Mouse (Mus musculus): ENCODE results near the gene BC016579. TPM values are rescaled to one million over a fixed set of nuclear protein-coding genes. Genes with fewer than 3 reads are reported as not detected.

Gene BC016579
- polyA plus RNA-seq, 1 experiment: not detected

DNA sequence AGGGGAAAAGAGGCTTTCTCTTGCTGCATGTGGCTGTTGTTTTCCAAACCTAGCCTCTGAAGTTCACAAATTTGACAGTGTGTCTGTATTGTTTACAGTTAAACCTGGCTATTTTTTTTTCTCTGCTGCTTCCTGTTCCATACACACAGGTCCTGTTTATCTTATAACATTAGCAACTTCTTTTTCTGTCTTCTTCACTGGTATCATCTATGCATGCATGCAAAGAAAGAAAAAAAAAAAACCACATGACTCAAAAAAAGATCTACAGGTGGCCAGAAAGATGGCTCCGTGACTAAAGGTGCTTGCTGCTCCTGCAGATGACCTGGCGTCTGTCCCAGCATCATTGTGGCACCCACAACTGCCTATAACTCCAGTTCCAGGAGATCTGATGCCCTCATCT is 28.5 kb downstream of the BC016579 start:
- no peak overlapping the region for H3ac ChIP-seq (ENCODE audit: control insufficient read depth, insufficient read length, low read depth)
- no peaks in the 10 kb centered on the region for H3K27me3 ChIP-seq (ENCODE audit: control insufficient read depth, insufficient read depth, insufficient read length)
- H3K79me2 ChIP-seq (ENCODE audit: control insufficient read depth, insufficient read depth): no peaks in the 10 kb centered on the region
- TF ChIP-seq USF1 (IDR thresholded peaks at IDR 0.05; ENCODE audit: low read depth) (no peak), MAX (IDR thresholded peaks at IDR 0.05) (no peak), MYOD1 (IDR thresholded peaks at IDR 0.05; ENCODE audit: control insufficient read depth, insufficient read length, low read depth) (no peak), FOSL1 (IDR thresholded peaks at IDR 0.05; ENCODE audit: insufficient read depth, low read length, poor library complexity, severe bottlenecking) (no peak), CTCF (IDR thresholded peaks at IDR 0.05; ENCODE audit: control insufficient read depth, insufficient read depth, insufficient read length) (no peak), CEBPB (IDR thresholded peaks at IDR 0.05; ENCODE audit: low read depth) (no peak), MYOG (IDR thresholded peaks at IDR 0.05; ENCODE audit: control insufficient read depth, extremely low read depth, insufficient read length) (no peak)
- no peaks in the 10 kb centered on the region for H3K36me3 ChIP-seq (ENCODE audit: control insufficient read depth, insufficient read depth)
- no peaks in the 10 kb centered on the region for H3K79me3 ChIP-seq (ENCODE audit: low read depth)
- no peak overlapping the region for H3K4me3 ChIP-seq (ENCODE audit: insufficient read depth, poor library complexity, severe bottlenecking)

DNA sequence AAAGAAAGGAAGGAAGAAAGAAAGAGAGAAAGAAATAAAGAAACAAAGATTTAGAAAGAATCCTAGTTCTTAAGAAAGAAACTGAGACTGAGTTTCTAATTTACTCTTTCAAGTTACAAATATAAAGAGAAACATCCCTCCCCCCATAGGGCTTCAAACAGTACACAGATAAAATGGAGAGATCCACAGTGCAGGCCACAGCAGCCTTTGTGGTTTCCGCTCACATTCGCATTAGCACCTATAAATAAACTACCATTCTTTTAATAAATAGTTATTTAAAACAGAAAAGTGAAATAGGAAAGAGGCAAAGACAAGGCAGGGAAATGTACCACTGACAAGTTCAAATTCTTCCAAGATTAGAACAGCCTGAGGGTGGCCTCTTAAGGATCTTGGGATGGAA is 29.1 kb downstream of the BC016579 start:
- no peaks in the 10 kb centered on the region for H3K79me3 ChIP-seq (ENCODE audit: low read depth)
- H3K4me3 ChIP-seq (ENCODE audit: insufficient read depth, poor library complexity, severe bottlenecking): no peak overlapping the region
- no peaks in the 10 kb centered on the region for H3K79me2 ChIP-seq (ENCODE audit: control insufficient read depth, insufficient read depth)
- no peaks in the 10 kb centered on the region for H3K27me3 ChIP-seq (ENCODE audit: control insufficient read depth, insufficient read depth, insufficient read length)
- TF ChIP-seq USF1 (IDR thresholded peaks at IDR 0.05; ENCODE audit: low read depth): no peak
- TF ChIP-seq CEBPB (IDR thresholded peaks at IDR 0.05; ENCODE audit: low read depth): no peak
- TF ChIP-seq MAX (IDR thresholded peaks at IDR 0.05): no peak
- no peak for TF ChIP-seq FOSL1 (IDR thresholded peaks at IDR 0.05; ENCODE audit: insufficient read depth, low read length, poor library complexity, severe bottlenecking)
- no peak for TF ChIP-seq MYOG (IDR thresholded peaks at IDR 0.05; ENCODE audit: control insufficient read depth, extremely low read depth, insufficient read length)
- TF ChIP-seq MYOD1 (IDR thresholded peaks at IDR 0.05; ENCODE audit: control insufficient read depth, insufficient read length, low read depth): no peak
- no peak for TF ChIP-seq CTCF (IDR thresholded peaks at IDR 0.05; ENCODE audit: control insufficient read depth, insufficient read depth, insufficient read length)
- H3K36me3 ChIP-seq (ENCODE audit: control insufficient read depth, insufficient read depth): no peaks in the 10 kb centered on the region
- H3ac ChIP-seq (ENCODE audit: control insufficient read depth, insufficient read length, low read depth): no peak overlapping the region

DNA sequence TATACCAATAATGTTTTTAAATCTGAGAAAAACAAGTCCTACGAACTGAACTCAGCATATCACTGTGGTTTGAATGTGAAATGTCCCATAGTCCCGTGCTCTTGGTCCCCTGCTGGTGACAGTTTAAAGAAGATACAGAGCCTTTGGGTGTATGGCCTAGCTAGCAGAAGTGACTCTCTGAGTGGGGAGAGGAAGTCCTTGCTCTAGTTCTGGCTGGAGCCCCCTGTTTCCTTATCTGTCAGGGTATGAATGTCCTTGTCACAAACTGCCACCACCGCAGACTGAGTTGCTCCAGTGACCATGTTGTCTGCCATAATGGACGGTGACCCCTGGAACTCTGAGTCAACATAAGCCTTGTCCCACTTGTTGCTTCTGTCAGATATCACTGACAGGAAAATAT is 30.6 kb downstream of the BC016579 start:
- no peaks in the 10 kb centered on the region for H3K79me2 ChIP-seq (ENCODE audit: control insufficient read depth, insufficient read depth)
- no peak for TF ChIP-seq CTCF (IDR thresholded peaks at IDR 0.05; ENCODE audit: control insufficient read depth, insufficient read depth, insufficient read length)
- no peak for TF ChIP-seq CEBPB (IDR thresholded peaks at IDR 0.05; ENCODE audit: low read depth)
- TF ChIP-seq MYOD1 (IDR thresholded peaks at IDR 0.05; ENCODE audit: control insufficient read depth, insufficient read length, low read depth): no peak
- no peak for TF ChIP-seq FOSL1 (IDR thresholded peaks at IDR 0.05; ENCODE audit: insufficient read depth, low read length, poor library complexity, severe bottlenecking)
- no peak for TF ChIP-seq MAX (IDR thresholded peaks at IDR 0.05)
- TF ChIP-seq MYOG (IDR thresholded peaks at IDR 0.05; ENCODE audit: control insufficient read depth, extremely low read depth, insufficient read length): no peak
- TF ChIP-seq USF1 (IDR thresholded peaks at IDR 0.05; ENCODE audit: low read depth): no peak
- H3K4me3 ChIP-seq (ENCODE audit: insufficient read depth, poor library complexity, severe bottlenecking): no peak overlapping the region
- no peaks in the 10 kb centered on the region for H3K79me3 ChIP-seq (ENCODE audit: low read depth)
- H3ac ChIP-seq (ENCODE audit: control insufficient read depth, insufficient read length, low read depth): no peak overlapping the region
- H3K36me3 ChIP-seq (ENCODE audit: control insufficient read depth, insufficient read depth): no peaks in the 10 kb centered on the region
- no peaks in the 10 kb centered on the region for H3K27me3 ChIP-seq (ENCODE audit: control insufficient read depth, insufficient read depth, insufficient read length)

DNA sequence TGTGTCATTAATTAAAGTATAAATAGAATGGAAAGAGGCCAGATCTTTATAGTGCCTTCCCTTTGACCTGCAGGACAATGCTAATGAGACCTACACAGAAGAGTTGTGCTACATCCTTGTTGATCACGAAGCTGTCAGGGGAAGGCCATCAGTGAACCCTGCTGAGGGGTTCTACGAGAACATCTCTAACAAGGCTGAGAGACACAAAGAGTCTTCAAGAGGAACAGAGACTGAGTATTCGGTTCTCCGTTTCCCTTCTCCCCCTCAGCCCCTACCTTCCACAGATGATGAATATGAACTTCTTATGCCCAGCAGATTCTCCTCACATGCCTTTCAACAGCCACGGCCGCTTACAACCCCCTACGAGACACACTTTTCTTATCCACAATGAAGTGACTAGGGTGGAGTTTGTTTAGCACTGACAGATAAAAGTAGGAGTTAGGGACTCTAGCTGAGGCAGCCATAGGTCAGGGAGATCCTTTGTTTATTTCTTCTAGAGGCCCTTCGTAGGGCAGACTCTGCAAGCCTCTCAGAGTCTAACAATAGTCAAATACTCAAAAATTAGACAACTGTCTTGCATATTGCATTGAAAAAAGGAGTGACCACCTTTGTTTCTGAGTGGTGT is 34.0 kb downstream of the BC016579 start:
- Histone ChIP-seq H3K79me2 (ENCODE audit: control insufficient read depth, insufficient read depth) (no peaks in the 10 kb centered on the region), H3K27me3 (ENCODE audit: control insufficient read depth, insufficient read depth, insufficient read length) (no peaks in the 10 kb centered on the region), H3K4me3 (ENCODE audit: insufficient read depth, poor library complexity, severe bottlenecking) (no peak overlapping the region), H3ac (ENCODE audit: control insufficient read depth, insufficient read length, low read depth) (no peak overlapping the region), H3K36me3 (ENCODE audit: control insufficient read depth, insufficient read depth) (no peaks in the 10 kb centered on the region), H3K79me3 (ENCODE audit: low read depth) (no peaks in the 10 kb centered on the region)
- TF ChIP-seq USF1 (IDR thresholded peaks at IDR 0.05; ENCODE audit: low read depth) (no peak), FOSL1 (IDR thresholded peaks at IDR 0.05; ENCODE audit: insufficient read depth, low read length, poor library complexity, severe bottlenecking) (no peak), MYOG (IDR thresholded peaks at IDR 0.05; ENCODE audit: control insufficient read depth, extremely low read depth, insufficient read length) (no peak), CEBPB (IDR thresholded peaks at IDR 0.05; ENCODE audit: low read depth) (no peak), CTCF (IDR thresholded peaks at IDR 0.05; ENCODE audit: control insufficient read depth, insufficient read depth, insufficient read length) (no peak), MYOD1 (IDR thresholded peaks at IDR 0.05; ENCODE audit: control insufficient read depth, insufficient read length, low read depth) (no peak), MAX (IDR thresholded peaks at IDR 0.05) (no peak)

DNA sequence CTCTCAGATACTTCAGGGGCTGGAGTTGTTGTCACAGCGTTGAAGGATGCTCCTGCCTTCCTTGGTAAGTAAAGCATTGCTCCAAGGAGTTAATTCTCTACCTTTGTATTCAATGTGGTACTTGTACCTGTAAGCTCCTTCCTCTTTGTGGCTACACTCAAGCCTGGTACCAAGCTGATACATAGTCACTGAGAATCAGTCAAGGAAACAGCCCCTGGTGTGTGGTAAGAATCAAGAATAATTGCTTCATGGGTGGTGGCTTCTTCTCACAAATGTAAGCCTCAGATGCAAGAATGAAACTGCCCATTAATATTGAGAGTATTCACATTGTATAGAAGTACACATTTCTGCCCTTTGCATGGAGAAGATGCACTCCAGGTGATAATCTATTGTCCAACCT is 37.9 kb downstream of the BC016579 start:
- TF ChIP-seq MYOD1 (IDR thresholded peaks at IDR 0.05; ENCODE audit: control insufficient read depth, insufficient read length, low read depth) (no peak), CEBPB (IDR thresholded peaks at IDR 0.05; ENCODE audit: low read depth) (no peak), MAX (IDR thresholded peaks at IDR 0.05) (no peak), FOSL1 (IDR thresholded peaks at IDR 0.05; ENCODE audit: insufficient read depth, low read length, poor library complexity, severe bottlenecking) (no peak), USF1 (IDR thresholded peaks at IDR 0.05; ENCODE audit: low read depth) (no peak)
- no peaks in the 10 kb centered on the region for H3K27me3 ChIP-seq (ENCODE audit: control insufficient read depth, insufficient read depth, insufficient read length)
- H3K36me3 ChIP-seq (ENCODE audit: control insufficient read depth, insufficient read depth): no peaks in the 10 kb centered on the region
- no peaks in the 10 kb centered on the region for H3K79me3 ChIP-seq (ENCODE audit: low read depth)
- no peak overlapping the region for H3K4me3 ChIP-seq (ENCODE audit: insufficient read depth, poor library complexity, severe bottlenecking)
- H3K79me2 ChIP-seq (ENCODE audit: control insufficient read depth, insufficient read depth): no peaks in the 10 kb centered on the region
- H3ac ChIP-seq (ENCODE audit: control insufficient read depth, insufficient read length, low read depth): no peak overlapping the region

DNA sequence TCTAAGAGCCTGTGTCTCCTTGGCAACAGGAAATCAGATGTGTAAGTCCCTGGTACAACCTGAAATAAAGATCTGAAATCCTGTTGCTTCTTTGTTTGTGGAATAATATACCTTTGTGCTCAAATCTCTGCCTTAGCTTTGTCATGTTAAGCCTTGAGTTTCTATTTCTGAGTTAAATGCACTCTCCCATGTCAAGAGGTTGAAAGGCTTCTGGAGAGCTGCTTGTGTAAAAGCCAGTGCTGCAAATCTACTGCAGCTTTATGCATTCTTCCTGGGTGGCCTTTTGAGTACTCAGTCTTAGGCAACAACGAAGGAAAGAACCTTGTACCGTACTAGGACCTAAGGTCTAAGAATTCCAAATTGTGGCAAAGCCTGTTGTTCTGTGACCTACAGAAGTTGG is 40.6 kb downstream of the BC016579 start:
- Histone ChIP-seq H3K36me3 (ENCODE audit: control insufficient read depth, insufficient read depth) (no peaks in the 10 kb centered on the region), H3K4me3 (ENCODE audit: insufficient read depth, poor library complexity, severe bottlenecking) (no peak overlapping the region), H3ac (ENCODE audit: control insufficient read depth, insufficient read length, low read depth) (no peak overlapping the region), H3K79me3 (ENCODE audit: low read depth) (no peaks in the 10 kb centered on the region), H3K79me2 (ENCODE audit: control insufficient read depth, insufficient read depth) (no peaks in the 10 kb centered on the region), H3K27me3 (ENCODE audit: control insufficient read depth, insufficient read depth, insufficient read length) (peaks cover 4% of the 10 kb centered on the region)
- TF ChIP-seq MYOG (IDR thresholded peaks at IDR 0.05; ENCODE audit: control insufficient read depth, extremely low read depth, insufficient read length) (no peak), MYOD1 (IDR thresholded peaks at IDR 0.05; ENCODE audit: control insufficient read depth, insufficient read length, low read depth) (no peak), CTCF (IDR thresholded peaks at IDR 0.05; ENCODE audit: control insufficient read depth, insufficient read depth, insufficient read length) (no peak), MAX (IDR thresholded peaks at IDR 0.05) (no peak), USF1 (IDR thresholded peaks at IDR 0.05; ENCODE audit: low read depth) (no peak), FOSL1 (IDR thresholded peaks at IDR 0.05; ENCODE audit: insufficient read depth, low read length, poor library complexity, severe bottlenecking) (no peak), CEBPB (IDR thresholded peaks at IDR 0.05; ENCODE audit: low read depth) (no peak)

Measured in C2C12 (cell line).